Mouse (Mus musculus): ENCODE results near the gene Rpl4.
"Not testable (repeated sequence)": the region's sequence is repeated elsewhere in the genome, so short reads cannot be mapped to it uniquely, and the experiment has no call there.

Gene Rpl4

GRCm38 (mm10) chr9:64172816-64173665 is at the start of gene Rpl4, which contains the start of gene Zwilch:
Gene Rpl4 (plus strand): TSS chr9:64173375.
Gene Zwilch (minus strand): TSS chr9:64173104.
- peak; percentile 52 to 85 for DNase-seq (ENCODE audit: low spot score in 2 of 2)

- not testable (repeated sequence) for DNase-seq (ENCODE audit: low spot score in 2 of 2)
Measured at GRCm38 (mm10) chr9:64124846-64125245, 48.3 kb upstream of the Rpl4 start.

GRCm38 (mm10) chr9:64125307-64125706 is 47.9 kb upstream of the Rpl4 start:
- no peak for DNase-seq (ENCODE audit: low spot score in 2 of 2)

GRCm38 (mm10) chr9:64126121-64126520 is 47.1 kb upstream of the Rpl4 start:
- DNase-seq (ENCODE audit: low spot score in 2 of 2), result no peak

- DNase-seq (ENCODE audit: low spot score in 2 of 2), result no peak
Measured at GRCm38 (mm10) chr9:64131623-64132022, 41.6 kb upstream of the Rpl4 start.

- DNase-seq (ENCODE audit: low spot score in 2 of 2), result peak in 1 of 2 experiments; percentile 41
Measured at GRCm38 (mm10) chr9:64138896-64139295, 34.3 kb upstream of the Rpl4 start.

GRCm38 (mm10) chr9:64139879-64140278 is 33.3 kb upstream of the Rpl4 start:
- no peak for DNase-seq (ENCODE audit: low spot score in 2 of 2)

GRCm38 (mm10) chr9:64156641-64157040 is 16.5 kb upstream of the Rpl4 start:
- no peak for DNase-seq (ENCODE audit: low spot score in 2 of 2)

- no peak for DNase-seq (ENCODE audit: low spot score in 2 of 2)
Measured at GRCm38 (mm10) chr9:64160471-64160870, 12.7 kb upstream of the Rpl4 start.

- not testable (repeated sequence) for DNase-seq (ENCODE audit: low spot score in 2 of 2)
Measured at GRCm38 (mm10) chr9:64169967-64170366, 3.2 kb upstream of the Rpl4 start.

GRCm38 (mm10) chr9:64172145-64172815 is 895 bp upstream of the Rpl4 start:
- no peak for DNase-seq (ENCODE audit: low spot score in 2 of 2)

- DNase-seq (ENCODE audit: low spot score in 2 of 2), result no peak
Measured at GRCm38 (mm10) chr9:64173666-64174220, 568 bp downstream of the Rpl4 start.

GRCm38 (mm10) chr9:64174341-64174740 is 1.2 kb downstream of the Rpl4 start:
- DNase-seq (ENCODE audit: low spot score in 2 of 2), result no peak

- no peak for DNase-seq (ENCODE audit: low spot score in 2 of 2)
Measured at GRCm38 (mm10) chr9:64174766-64175165, 1.6 kb downstream of the Rpl4 start.

GRCm38 (mm10) chr9:64175378-64175777 is 2.2 kb downstream of the Rpl4 start:
- DNase-seq (ENCODE audit: low spot score in 2 of 2), result no peak

GRCm38 (mm10) chr9:64178610-64178973 is 5.4 kb downstream of the Rpl4 start:
- no peak for DNase-seq (ENCODE audit: low spot score in 2 of 2)

GRCm38 (mm10) chr9:64178974-64179646 is 5.9 kb downstream of the Rpl4 start, which contains the start of gene Snapc5:
Gene Snapc5 (plus strand): TSS chr9:64179274.
- DNase-seq (ENCODE audit: low spot score in 2 of 2), result peak; percentile 75 to 82

- not testable (repeated sequence) for DNase-seq (ENCODE audit: low spot score in 2 of 2)
Measured at GRCm38 (mm10) chr9:64183295-64183694, 10.1 kb downstream of the Rpl4 start.

GRCm38 (mm10) chr9:64184166-64184840 is 11.1 kb downstream of the Rpl4 start:
- DNase-seq (ENCODE audit: low spot score in 2 of 2), result no peak

GRCm38 (mm10) chr9:64193879-64194278 is 20.7 kb downstream of the Rpl4 start:
- DNase-seq (ENCODE audit: low spot score in 2 of 2), result no peak

GRCm38 (mm10) chr9:64195554-64195953 is 22.4 kb downstream of the Rpl4 start:
- DNase-seq (ENCODE audit: low spot score in 2 of 2), result peak in 1 of 2 experiments; percentile 8
